Mouse (Mus musculus): ENCODE results near the gene Olfr566. TPM values are rescaled to one million over a fixed set of nuclear protein-coding genes. Genes with fewer than 3 reads are reported as not detected.

Olfr566 gene
- polyA plus RNA-seq (2011; ENCODE audit: insufficient read depth, insufficient read length, low read depth, missing spikeins), result not detected in 2 replicates

DNA sequence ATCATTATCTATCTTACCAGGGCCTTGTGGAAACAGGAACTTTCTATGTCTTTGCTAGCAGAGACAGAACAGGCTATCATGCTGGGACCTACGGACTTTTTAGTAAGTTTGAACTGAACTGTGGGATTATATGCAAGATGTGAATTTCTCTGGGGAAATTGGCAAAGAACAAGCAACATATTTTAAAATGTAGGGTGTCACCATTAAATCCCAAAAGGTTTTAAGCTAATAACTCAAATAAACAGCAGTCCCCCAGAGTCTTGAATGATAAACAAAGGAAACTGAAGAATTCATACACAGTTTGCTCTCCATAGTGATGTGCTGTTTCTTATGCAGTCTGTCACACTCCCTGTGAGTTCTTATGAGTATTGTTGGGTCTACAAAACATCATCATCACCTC is at the start of gene Olfr566:
Gene Olfr566 (minus strand): TSS at position 101 of the 400 bp plus-strand sequence.
- H3K36me3 ChIP-seq (ENCODE audit: control insufficient read depth, insufficient read depth, low read length, poor library complexity, severe bottlenecking), result no peaks in the 10 kb centered on the region
- no peaks in the 10 kb centered on the region for H3K27me3 ChIP-seq (ENCODE audit: control insufficient read depth, insufficient read depth, low read length, poor library complexity, severe bottlenecking)
- no peak within 1 kb of the TSS for H3K27ac ChIP-seq (ENCODE audit: insufficient read depth, low read length)
- no peak for TF ChIP-seq EP300 (IDR thresholded peaks at IDR 0.05; ENCODE audit: insufficient read depth, low read depth, low read length)
- H3K9me3 ChIP-seq (replicated peaks; ENCODE audit: control insufficient read depth, insufficient read depth, low read length, poor library complexity, severe bottlenecking), result no peaks in the 10 kb centered on the region
- no peak within 1 kb of the TSS for H3K9ac ChIP-seq (ENCODE audit: low read depth, poor library complexity, severe bottlenecking)
- H3K4me1 ChIP-seq (ENCODE audit: control insufficient read depth, insufficient read depth, low read length), result no peaks in the 10 kb centered on the region
- H3K4me3 ChIP-seq (ENCODE audit: low read depth, low read length), result no peak within 1 kb of the TSS

DNA sequence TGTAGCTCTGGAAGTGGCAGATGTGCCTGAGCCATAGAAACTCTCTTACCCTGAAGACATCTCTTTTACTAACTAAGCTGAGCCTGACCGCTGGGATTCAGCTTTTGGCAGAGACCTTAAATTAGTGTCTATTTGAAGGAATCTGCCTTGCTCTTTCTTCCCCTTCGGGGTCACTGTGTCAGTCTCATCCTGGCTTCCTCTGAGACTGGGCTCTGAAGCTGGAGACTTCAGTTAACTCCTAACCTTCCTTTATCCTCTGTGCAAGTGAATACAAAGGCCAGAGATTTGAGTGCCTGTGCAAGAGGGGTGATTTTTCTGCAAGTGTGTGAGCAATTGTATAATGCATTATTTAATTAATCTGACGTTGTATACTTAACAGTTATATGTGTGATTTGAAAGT is 32.2 kb upstream of the Olfr566 start, which contains the start of gene Olfr569:
Gene Olfr569 (minus strand): TSS at position 101 of the 400 bp plus-strand sequence.
- no peaks in the 10 kb centered on the region for H3K36me3 ChIP-seq (ENCODE audit: control insufficient read depth, insufficient read depth, low read length, poor library complexity, severe bottlenecking)
- no peak within 1 kb of the TSS for H3K9ac ChIP-seq (ENCODE audit: low read depth, poor library complexity, severe bottlenecking)
- H3K27ac ChIP-seq (ENCODE audit: insufficient read depth, low read length), result no peak within 1 kb of the TSS
- no peaks in the 10 kb centered on the region for H3K4me1 ChIP-seq (ENCODE audit: control insufficient read depth, insufficient read depth, low read length)
- TF ChIP-seq POLR2A (IDR thresholded peaks at IDR 0.05; ENCODE audit: insufficient read depth, low read length), result no peak
- no peak for TF ChIP-seq EP300 (IDR thresholded peaks at IDR 0.05; ENCODE audit: insufficient read depth, low read depth, low read length)
- no peak for TF ChIP-seq CTCF (IDR thresholded peaks at IDR 0.05; ENCODE audit: low read depth, low read length)
- H3K9me3 ChIP-seq (replicated peaks; ENCODE audit: control insufficient read depth, insufficient read depth, low read length, poor library complexity, severe bottlenecking), result no peaks in the 10 kb centered on the region
- no peaks in the 10 kb centered on the region for H3K27me3 ChIP-seq (ENCODE audit: control insufficient read depth, insufficient read depth, low read length, poor library complexity, severe bottlenecking)
- no peak within 1 kb of the TSS for H3K4me3 ChIP-seq (ENCODE audit: low read depth, low read length)

DNA sequence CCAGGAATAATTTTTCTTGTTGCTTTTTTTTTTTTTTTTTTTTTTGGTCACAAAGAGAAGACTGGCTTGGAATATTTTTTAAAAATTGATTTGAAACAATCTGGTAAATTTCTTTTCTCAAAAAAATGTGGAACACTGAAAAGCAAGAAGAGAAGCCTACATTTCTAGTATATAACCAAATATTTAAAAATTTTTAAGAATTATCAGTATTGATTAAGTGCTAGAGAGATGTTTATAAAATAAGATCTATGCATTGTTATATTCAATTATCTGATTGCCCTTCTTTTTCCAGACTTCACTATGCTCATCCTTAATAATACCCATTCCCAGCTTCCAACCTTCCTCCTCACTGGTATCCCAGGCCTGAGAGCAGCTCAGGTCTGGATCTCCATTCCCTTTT is 18.3 kb upstream of the Olfr566 start, which contains the start of gene Olfr568:
Gene Olfr568 (plus strand): TSS at position 301 of the 400 bp plus-strand sequence.
- Histone ChIP-seq H3K27me3 (ENCODE audit: control insufficient read depth, insufficient read depth, low read length, poor library complexity, severe bottlenecking) (no peaks in the 10 kb centered on the region), H3K36me3 (ENCODE audit: control insufficient read depth, insufficient read depth, low read length, poor library complexity, severe bottlenecking) (no peaks in the 10 kb centered on the region), H3K9me3 (replicated peaks; ENCODE audit: control insufficient read depth, insufficient read depth, low read length, poor library complexity, severe bottlenecking) (no peaks in the 10 kb centered on the region), H3K27ac (ENCODE audit: insufficient read depth, low read length) (no peak within 1 kb of the TSS), H3K4me1 (ENCODE audit: control insufficient read depth, insufficient read depth, low read length) (no peaks in the 10 kb centered on the region), H3K4me3 (ENCODE audit: low read depth, low read length) (no peak within 1 kb of the TSS), H3K9ac (ENCODE audit: low read depth, poor library complexity, severe bottlenecking) (no peak within 1 kb of the TSS)
- TF ChIP-seq CTCF (IDR thresholded peaks at IDR 0.05; ENCODE audit: low read depth, low read length) (no peak), EP300 (IDR thresholded peaks at IDR 0.05; ENCODE audit: insufficient read depth, low read depth, low read length) (no peak), POLR2A (IDR thresholded peaks at IDR 0.05; ENCODE audit: insufficient read depth, low read length) (no peak)

DNA sequence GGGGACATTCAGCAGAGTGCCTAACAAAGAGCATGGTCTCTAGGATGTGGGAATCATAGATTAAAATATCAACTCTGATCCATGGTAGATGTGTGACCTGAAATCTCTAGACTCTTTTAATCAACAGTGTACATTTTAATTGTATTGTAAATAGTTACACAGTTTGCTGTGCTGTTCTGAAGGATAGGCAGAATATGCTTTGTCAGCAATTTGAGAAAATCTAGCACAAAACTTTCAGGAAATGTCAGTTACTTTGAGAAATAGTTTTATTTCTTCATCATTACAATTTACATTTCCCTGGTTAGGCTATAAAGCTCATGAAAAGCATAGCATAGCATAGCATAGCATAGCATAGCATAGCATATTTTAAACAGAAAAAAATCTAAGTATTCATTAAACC is 2.8 kb downstream of the Olfr566 start:
- Histone ChIP-seq H3K9ac (ENCODE audit: low read depth, poor library complexity, severe bottlenecking) (no peak overlapping the region), H3K36me3 (ENCODE audit: control insufficient read depth, insufficient read depth, low read length, poor library complexity, severe bottlenecking) (no peaks in the 10 kb centered on the region), H3K27ac (ENCODE audit: insufficient read depth, low read length) (no peak overlapping the region), H3K9me3 (replicated peaks; ENCODE audit: control insufficient read depth, insufficient read depth, low read length, poor library complexity, severe bottlenecking) (no peaks in the 10 kb centered on the region), H3K4me3 (ENCODE audit: low read depth, low read length) (no peak overlapping the region), H3K27me3 (ENCODE audit: control insufficient read depth, insufficient read depth, low read length, poor library complexity, severe bottlenecking) (no peaks in the 10 kb centered on the region), H3K4me1 (ENCODE audit: control insufficient read depth, insufficient read depth, low read length) (no peaks in the 10 kb centered on the region)
- no peak for TF ChIP-seq POLR2A (IDR thresholded peaks at IDR 0.05; ENCODE audit: insufficient read depth, low read length)
- no peak for TF ChIP-seq CTCF (IDR thresholded peaks at IDR 0.05; ENCODE audit: low read depth, low read length)
- TF ChIP-seq EP300 (IDR thresholded peaks at IDR 0.05; ENCODE audit: insufficient read depth, low read depth, low read length), result no peak

Other genes with a start within 250 kb of the Olfr566 start
- gene Olfr553, start 240.5 kb downstream of the Olfr566 start, polyA plus RNA-seq (2011; ENCODE audit: insufficient read depth, insufficient read length, low read depth, missing spikeins), result not detected in 2 replicates
- gene Olfr554, start 220.3 kb downstream of the Olfr566 start, polyA plus RNA-seq (2011; ENCODE audit: insufficient read depth, insufficient read length, low read depth, missing spikeins), result not detected in 2 replicates
- gene Olfr555, start 199.9 kb downstream of the Olfr566 start, polyA plus RNA-seq (2011; ENCODE audit: insufficient read depth, insufficient read length, low read depth, missing spikeins), result not detected in 2 replicates
- gene Olfr556, start 193.9 kb downstream of the Olfr566 start, polyA plus RNA-seq (2011; ENCODE audit: insufficient read depth, insufficient read length, low read depth, missing spikeins), result not detected in 2 replicates
- gene Trim68, start 171.4 kb downstream of the Olfr566 start, polyA plus RNA-seq (2011; ENCODE audit: insufficient read depth, insufficient read length, low read depth, missing spikeins), result 7.6 and 9.9 TPM in 2 replicates
- gene Olfr557, start 162.9 kb downstream of the Olfr566 start, polyA plus RNA-seq (2011; ENCODE audit: insufficient read depth, insufficient read length, low read depth, missing spikeins), result not detected in 2 replicates
- gene Olfr558, start 156.6 kb downstream of the Olfr566 start, polyA plus RNA-seq (2011; ENCODE audit: insufficient read depth, insufficient read length, low read depth, missing spikeins), result not detected in 2 replicates
- not detected in 2 replicates for gene Olfr33, start 139.7 kb downstream of the Olfr566 start, polyA plus RNA-seq (2011; ENCODE audit: insufficient read depth, insufficient read length, low read depth, missing spikeins)
- not detected in 2 replicates for gene Olfr559, start 131.3 kb downstream of the Olfr566 start, polyA plus RNA-seq (2011; ENCODE audit: insufficient read depth, insufficient read length, low read depth, missing spikeins)
- gene Olfr560, start 99.4 kb downstream of the Olfr566 start, polyA plus RNA-seq (2011; ENCODE audit: insufficient read depth, insufficient read length, low read depth, missing spikeins), result not detected in 2 replicates
- gene Olfr78, start 99.3 kb downstream of the Olfr566 start, polyA plus RNA-seq (2011; ENCODE audit: insufficient read depth, insufficient read length, low read depth, missing spikeins), result not detected in 2 replicates
- not detected in 2 replicates for gene Olfr561, start 87.5 kb downstream of the Olfr566 start, polyA plus RNA-seq (2011; ENCODE audit: insufficient read depth, insufficient read length, low read depth, missing spikeins)
- not detected in 2 replicates for gene Olfr564, start 55.3 kb downstream of the Olfr566 start, polyA plus RNA-seq (2011; ENCODE audit: insufficient read depth, insufficient read length, low read depth, missing spikeins)
- not detected in 2 replicates for gene Olfr568, start 18.4 kb upstream of the Olfr566 start, polyA plus RNA-seq (2011; ENCODE audit: insufficient read depth, insufficient read length, low read depth, missing spikeins)
- not detected in 2 replicates for gene Olfr569, start 32.1 kb upstream of the Olfr566 start, polyA plus RNA-seq (2011; ENCODE audit: insufficient read depth, insufficient read length, low read depth, missing spikeins)
- not detected in 2 replicates for gene Olfr570, start 35.8 kb upstream of the Olfr566 start, polyA plus RNA-seq (2011; ENCODE audit: insufficient read depth, insufficient read length, low read depth, missing spikeins)
- 0.33 and 0.39 TPM in 2 replicates for gene Olfr571, start 58.8 kb upstream of the Olfr566 start, polyA plus RNA-seq (2011; ENCODE audit: insufficient read depth, insufficient read length, low read depth, missing spikeins)
- not detected in 2 replicates for gene Olfr572, start 65.6 kb upstream of the Olfr566 start, polyA plus RNA-seq (2011; ENCODE audit: insufficient read depth, insufficient read length, low read depth, missing spikeins)
- not detected in 2 replicates for gene Olfr573-ps1, start 83.8 kb upstream of the Olfr566 start, polyA plus RNA-seq (2011; ENCODE audit: insufficient read depth, insufficient read length, low read depth, missing spikeins)
- not detected in 2 replicates for gene Olfr574, start 89.7 kb upstream of the Olfr566 start, polyA plus RNA-seq (2011; ENCODE audit: insufficient read depth, insufficient read length, low read depth, missing spikeins)
- gene Olfr575, start 100.0 kb upstream of the Olfr566 start, polyA plus RNA-seq (2011; ENCODE audit: insufficient read depth, insufficient read length, low read depth, missing spikeins), result not detected in 2 replicates
- 0.19 TPM in 1 of 2 replicates, not detected in the other for gene Olfr576, start 103.9 kb upstream of the Olfr566 start, polyA plus RNA-seq (2011; ENCODE audit: insufficient read depth, insufficient read length, low read depth, missing spikeins)
- not detected in 2 replicates for gene Olfr577, start 117.2 kb upstream of the Olfr566 start, polyA plus RNA-seq (2011; ENCODE audit: insufficient read depth, insufficient read length, low read depth, missing spikeins)
- not detected in 2 replicates for gene Olfr578, start 130.6 kb upstream of the Olfr566 start, polyA plus RNA-seq (2011; ENCODE audit: insufficient read depth, insufficient read length, low read depth, missing spikeins)
- gene Olfr582, start 179.3 kb upstream of the Olfr566 start, polyA plus RNA-seq (2011; ENCODE audit: insufficient read depth, insufficient read length, low read depth, missing spikeins), result not detected in 2 replicates
- gene Olfr583, start 192.5 kb upstream of the Olfr566 start, polyA plus RNA-seq (2011; ENCODE audit: insufficient read depth, insufficient read length, low read depth, missing spikeins), result not detected in 2 replicates
- not detected in 2 replicates for gene Olfr584, start 223.1 kb upstream of the Olfr566 start, polyA plus RNA-seq (2011; ENCODE audit: insufficient read depth, insufficient read length, low read depth, missing spikeins)
- gene Olfr585, start 239.0 kb upstream of the Olfr566 start, polyA plus RNA-seq (2011; ENCODE audit: insufficient read depth, insufficient read length, low read depth, missing spikeins), result not detected in 2 replicates